Mouse (Mus musculus) 3T3-L1 (cell line): ENCODE results near the gene Pcnx3.

Experiments used
- DNase-seq: peaks from one replicate; pipeline ENCODE4 v3.0.0-alpha.2; 2015; ENCODE audit warnings: low read depth, low spot score

Gene Pcnx3

DNA sequence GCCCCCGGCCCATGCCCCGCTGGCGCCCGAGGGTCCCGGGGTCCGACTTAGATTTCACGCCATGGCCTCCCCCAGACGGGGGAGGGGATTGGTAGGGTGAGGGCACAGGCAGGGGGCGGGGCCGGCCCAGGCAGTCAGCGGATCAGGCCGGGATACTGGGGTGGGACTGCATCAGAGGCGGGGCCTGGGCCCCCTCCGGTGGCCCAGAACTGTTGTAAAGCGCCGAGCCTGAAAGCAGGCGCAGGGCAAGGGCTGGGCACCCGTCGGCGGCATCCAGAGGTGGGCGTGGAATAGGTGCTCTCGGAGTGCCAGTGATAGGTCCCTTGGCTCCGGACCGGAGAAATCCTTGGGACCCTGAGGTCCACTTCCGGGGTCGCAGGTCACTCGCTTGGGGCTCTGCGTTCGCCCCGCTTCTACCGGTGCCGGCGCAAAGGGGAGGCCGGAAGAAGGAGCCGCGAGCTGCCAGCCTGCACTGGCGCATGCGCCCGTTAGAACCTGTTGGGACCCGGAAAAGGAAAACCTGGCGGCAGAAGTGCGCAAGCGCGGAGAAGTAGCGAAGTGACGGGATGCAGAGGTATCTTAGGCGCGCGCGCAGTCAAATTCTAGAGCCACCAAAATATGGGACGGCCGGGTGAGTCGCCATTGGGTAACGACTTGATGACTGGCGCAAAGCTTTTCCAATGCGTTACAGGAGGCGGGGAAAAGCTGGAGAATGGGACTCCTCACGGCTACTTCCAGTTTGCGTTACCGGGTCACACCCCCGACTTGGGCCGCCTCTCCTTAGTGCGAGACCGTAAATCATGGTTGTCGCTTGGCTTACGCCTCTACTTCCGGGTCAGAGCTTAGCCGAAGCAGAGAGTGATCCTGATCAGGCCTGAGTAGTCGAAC, at the start of gene Pcnx3, which contains the start of gene Map3k11:
Pcnx3 (minus strand) TSS at position 709 of the 888 bp plus-strand sequence.
Map3k11 (plus strand) TSS at position 543 of the 888 bp plus-strand sequence.
- peak; percentile 100 for DNase-seq

DNA sequence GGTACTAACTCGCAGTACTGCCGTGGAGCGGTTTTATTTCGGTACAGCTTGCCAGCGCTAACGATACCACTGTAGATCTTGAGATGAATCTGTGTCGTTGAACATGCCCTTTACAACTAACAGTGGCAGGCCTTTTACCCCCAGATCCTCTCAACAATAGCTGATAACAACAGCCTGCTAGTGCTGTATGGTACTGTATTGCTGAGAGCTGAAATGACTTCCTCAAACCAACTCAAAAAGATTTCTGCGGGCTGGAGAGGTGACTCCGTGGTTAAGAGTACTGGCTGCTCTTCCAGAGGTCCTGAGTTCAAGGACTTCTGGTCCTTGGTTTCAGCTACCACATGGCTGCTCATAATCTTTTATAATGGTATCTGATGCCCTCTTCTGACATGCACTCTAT, 45.6 kb upstream of the Pcnx3 start:
- no peak for DNase-seq

DNA sequence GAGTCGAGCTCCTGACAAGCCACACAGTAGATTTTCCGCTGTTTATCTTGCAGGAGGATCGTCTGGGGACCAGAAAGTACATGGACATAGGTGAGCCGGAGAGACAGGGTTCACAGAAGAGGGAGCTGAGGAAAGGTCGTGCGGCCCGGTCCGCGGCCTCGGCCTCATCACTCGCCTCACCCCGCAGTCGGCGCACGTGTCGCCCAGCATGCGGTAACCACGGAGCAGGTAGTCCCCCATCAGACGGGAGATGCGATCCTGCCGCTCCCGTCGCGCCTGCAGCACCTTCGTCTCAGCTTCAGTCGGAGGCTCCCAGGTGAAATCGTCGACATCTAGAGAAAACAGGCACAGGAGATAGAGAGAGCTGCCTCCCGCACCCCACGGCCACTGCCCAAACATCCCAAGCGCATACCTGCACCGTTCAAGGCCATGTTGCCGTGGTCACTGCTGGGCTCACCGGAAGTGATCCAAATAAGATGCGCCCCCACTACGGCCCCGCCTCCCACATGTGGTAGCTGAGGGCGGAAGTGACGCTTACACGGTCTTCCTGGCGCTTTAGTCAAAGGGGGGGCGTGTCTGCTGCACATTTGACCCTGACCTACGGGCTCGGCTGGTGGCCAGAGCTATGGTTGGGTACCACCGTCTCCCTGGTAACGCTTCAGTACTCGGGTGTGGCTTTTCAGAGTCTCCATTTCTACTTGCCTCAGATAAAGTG, 42.7 kb upstream of the Pcnx3 start:
- peak; percentile 98 for DNase-seq

DNA sequence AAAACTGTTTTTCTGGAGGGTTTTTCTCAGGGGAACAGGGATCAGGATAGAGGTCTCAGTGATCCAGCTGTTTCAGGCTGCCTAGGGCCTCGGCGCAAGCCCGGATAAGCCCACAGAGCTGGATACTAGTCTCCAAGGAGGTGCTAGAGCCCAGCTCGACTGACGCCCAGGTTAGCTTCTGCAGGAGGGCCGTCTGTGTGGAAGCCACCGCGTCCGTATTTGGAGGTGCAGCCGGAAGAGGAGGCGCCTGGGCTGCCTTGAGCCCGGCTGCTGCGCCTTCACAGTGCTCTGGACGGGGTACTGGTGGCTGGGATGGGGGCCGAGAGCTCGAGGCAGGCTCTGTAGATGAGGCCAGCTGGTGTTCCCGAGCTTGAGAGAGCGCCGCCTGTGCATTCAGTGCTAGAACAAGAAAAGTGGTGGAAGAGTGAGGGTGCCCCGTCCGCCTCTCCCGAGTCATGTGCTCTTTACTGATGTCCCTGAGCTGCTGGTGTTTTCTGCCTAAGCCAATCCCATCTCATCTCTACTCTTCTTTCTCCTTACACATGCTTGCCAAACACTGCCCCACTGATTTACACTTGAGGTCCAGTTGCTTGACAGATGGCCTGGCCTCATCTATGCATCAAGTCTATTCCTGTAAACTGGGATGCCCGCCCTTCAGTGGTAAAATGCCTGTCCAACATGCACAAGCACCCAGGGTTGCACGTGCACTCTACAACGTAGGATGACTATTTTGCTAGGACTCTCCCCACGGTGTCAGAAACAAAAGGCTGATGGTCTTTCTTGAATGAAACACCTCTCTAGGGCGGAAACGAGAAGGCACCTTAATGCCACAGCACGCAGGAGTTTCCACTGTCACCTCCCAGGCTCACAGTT, 41.8 kb upstream of the Pcnx3 start:
- no peak for DNase-seq

DNA sequence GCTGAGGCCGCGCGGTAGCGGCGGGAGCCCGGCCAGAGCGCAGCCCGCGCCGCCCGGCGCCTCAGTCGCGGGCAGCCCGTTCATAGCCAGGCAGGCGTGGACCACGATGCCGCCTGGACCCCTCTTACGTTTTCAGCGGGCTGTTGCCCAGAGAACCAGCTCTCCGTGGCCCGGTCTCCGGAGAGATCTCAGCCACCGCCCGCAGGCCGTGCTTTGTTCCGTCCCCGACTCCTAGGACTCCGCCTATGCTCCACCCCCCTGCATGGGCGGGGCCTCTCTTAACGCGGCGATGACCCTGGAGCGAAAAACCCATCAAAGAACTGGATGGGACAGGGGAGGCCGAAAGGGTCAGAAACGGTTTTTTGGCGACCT, 40.7 kb upstream of the Pcnx3 start, which contains the start of gene Fam89b:
Fam89b (minus strand) TSS at position 210 of the 372 bp plus-strand sequence.
- DNase-seq = peak; percentile 92

DNA sequence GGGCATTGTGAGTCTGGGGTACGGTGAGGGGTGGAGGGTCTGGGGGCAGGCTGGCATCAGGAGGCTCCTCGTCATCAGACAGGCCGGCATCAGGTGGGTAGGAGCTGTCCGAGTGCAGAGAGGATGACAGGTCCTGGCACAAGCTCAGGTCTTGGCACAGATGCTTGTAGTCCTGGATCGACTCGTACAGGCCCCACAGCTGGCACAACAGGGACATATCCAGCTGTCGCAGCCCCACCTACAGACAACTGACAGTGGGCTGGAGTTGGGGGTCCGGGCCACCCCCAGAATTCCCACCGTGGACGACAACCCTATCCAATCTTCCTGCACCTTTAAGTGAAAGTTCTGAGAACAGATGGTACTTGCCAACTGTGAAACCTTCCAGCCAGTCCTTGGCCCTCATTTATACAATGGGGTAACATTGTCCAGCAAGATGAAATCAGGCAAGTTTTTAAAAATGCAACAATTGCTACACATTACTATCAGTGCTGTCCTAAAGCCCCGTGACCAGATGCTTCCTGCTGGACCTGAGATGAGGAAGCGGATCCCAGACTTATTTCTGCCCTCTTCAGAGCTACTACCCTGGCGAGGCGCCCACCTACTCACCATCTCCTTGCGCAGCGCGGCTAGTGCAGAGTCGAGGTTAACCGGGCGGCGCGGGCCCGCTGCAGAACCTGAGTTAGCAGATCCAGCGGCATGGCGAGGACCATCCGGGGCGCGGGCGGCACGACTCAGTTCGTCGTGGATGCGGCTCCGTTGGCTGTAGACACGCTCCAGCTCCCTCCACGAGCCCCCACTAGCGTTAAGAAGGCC, 40.1 kb upstream of the Pcnx3 start:
- peak; percentile 81 for DNase-seq

DNA sequence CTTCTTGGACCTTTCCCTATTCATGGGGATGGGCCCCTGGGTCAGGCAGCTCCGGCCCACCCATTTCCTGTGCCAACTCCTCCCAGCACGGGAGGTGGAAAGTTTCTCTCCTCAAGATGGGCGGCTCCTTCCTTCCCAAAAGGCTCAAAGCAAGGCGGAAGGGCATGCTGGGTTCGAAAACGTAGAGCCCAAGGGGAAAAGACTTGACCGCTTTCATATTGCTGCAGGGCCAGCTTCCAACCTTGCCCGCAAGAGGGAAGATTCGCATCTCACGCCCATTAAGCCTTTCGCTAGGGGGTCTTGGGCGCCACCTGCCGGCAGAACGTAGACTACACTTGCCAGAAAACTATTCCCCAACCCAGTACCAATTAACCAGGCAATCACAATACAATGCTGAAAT, 39.0 kb upstream of the Pcnx3 start:
- peak; percentile 95 for DNase-seq

DNA sequence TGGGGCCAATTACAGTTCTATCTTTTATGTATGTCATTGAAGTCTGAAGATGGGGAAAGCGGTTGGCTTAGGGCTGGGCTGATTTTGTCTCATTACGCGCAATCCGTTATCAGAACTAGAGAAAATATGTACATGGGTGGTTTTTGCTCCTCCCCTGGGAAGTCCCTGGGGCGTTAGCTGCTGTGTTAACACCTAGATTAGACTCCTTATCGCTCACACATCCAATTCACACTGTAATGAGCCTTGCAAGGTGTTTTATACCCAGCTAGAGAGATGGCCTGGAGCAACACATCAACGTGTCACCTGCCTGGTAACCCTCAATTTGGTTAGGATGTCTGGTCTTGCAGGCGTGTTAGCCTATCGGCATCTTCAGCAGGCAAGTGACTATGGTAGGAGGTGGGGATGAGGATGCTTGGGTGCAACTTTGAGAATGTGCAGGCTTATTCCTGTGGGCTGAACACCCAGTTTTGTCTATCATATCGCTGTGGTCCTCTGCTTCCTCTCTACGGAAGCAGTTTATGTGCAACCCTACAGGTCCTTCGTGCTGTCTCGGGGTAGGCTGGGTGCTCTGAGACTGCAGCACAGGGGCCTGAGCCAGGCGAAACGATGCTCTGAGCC, 38.4 kb upstream of the Pcnx3 start:
- peak; percentile 44 for DNase-seq

DNA sequence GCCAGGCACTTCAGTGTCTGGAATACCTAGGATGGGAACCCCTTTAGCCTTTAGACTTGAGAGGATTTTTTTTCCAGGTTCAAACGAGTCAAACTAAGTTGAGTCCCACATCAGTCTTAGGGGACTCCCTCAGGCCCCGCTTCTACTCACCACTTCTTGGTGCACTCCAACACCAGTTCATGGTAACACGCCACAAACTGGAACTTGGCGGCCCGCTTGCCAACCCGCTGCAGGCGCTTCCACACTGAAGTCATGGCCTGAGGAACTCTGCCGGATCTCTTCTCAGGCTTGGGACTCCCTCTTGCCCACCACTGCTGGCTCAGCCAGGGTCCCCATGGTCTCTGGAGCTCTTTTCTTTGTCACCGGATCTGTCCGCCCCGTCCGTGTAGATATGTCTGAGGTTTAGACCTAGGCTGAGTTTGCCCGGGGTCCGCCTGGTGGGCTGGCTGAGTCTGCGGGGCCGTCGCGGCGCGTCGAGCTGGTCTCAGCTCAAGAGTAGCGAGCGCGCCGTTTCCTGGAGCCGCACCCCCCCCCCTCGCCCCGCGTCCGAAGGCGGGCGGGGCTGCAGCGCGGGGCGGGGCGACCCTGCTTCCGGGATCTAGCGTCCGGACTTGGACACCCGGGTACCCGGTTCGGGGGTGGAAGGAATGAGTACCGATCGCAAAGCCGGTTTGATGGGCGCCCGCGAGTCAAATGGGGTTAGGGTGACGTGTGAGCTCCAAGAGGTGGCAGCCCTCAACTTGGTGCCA, 37.2 kb upstream of the Pcnx3 start, which contains the start of gene Ehbp1l1:
Ehbp1l1 (minus strand) TSS at position 551 of the 749 bp plus-strand sequence.
- DNase-seq = peak; percentile 77

DNA sequence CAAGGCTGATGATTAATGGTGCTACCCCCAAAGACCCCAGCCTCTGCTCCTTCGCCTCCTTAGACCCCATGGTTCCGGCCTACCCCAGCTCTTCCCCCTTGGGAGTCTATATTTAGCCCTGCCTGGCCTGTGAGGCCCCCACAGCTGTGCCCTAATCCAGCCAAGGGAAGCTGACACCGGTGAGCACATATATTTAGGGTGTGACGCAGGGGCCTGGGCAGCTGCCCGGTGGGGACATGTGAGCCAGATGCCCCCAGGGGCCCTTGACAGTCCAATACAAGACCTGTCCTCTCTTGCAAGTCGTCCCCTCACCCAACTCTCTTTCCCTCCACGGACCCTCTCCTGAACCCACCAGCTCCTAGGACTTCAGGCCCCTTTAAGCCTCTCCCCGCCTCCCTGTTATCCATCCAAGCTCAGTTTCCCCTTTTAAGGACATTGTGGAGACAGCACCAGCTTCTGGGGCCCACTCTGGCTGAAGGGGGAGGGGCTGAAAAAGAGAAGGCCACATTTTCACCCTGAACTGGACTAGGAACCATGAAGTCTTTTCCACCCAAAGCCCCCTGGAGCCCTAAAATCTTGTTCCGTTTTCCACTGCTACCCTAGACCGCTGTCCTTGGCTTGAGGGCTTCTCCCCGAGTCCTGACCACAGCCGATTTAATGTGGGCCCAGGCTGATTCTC, 36.5 kb upstream of the Pcnx3 start:
- DNase-seq = peak; percentile 78

DNA sequence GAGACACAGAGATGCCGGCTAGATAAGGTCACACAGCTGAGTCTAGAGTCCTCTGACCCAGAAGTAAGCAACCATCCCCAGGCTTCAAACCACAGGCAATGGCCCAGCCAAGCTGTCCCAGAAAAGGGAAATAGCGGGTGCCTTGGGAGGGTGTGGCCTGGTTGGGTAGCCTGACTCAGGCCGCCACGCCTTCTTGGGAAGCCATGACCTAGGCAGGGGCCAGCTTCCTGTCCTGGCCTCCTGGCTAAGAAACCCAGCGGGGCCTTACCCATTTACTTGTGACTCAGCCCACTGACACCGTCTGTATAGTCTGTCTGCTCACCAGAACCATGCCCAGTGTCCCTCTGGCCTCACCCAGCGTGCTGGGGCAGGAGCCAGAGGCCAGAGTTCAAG, 35.8 kb upstream of the Pcnx3 start:
- peak; percentile 93 for DNase-seq

DNA sequence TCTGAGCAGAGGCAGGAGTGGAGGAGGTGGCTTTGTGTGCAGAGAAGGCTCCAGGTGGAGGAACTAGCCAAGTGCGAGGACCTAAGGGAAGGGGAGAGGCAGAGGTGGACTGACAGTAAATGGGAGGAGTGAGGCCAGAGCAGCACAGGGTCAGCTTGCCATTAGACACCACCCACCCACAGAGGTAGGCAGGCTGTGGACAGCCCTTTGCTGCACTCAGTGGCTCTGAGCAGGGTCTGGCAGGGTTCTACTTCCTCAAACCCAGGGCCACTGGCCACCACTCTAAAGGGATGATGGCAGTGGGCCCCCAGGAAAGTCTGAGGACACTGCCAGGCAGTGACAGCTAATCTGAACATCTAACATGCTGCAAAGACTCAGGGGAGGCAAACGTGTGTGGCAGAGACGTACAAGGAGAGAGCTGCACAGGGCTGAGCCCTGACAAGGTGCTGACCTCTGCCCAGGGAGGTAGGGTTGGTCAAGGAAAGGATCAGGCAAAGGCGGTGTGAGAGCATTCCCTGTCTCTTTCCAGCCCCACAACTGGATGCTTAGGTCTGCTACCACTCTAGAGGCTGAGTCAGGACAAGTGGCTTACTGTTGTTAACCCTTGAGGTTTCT, 35.3 kb upstream of the Pcnx3 start:
- no peak for DNase-seq

DNA sequence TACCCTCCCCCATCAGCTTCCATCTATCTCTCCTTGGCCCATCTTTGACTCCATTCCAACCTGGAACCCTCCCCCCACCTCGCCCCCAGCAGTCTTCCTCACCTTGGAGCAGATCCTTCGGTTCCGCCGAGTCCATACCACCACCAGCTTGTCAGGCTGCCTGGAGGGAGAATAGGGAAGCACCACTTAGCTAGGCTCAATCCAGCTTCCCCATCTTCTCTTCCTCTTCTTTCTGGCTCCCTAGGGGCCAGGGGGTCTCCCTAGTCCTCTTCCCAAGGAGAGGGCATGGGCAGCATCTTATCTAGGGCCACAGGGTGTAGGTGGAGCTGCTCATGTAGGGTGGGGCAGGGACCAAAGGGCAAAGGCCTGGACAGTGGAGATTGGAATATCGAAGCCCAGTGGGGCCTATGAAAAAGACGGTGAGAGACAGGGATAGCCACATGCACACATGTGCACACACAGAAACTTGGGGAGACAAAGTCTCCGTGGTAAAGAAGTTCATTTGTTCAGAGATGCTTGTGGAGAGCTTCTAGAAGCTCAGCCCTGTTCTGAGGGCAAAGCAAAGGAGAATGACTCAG, 34.2 kb upstream of the Pcnx3 start:
- no peak for DNase-seq

DNA sequence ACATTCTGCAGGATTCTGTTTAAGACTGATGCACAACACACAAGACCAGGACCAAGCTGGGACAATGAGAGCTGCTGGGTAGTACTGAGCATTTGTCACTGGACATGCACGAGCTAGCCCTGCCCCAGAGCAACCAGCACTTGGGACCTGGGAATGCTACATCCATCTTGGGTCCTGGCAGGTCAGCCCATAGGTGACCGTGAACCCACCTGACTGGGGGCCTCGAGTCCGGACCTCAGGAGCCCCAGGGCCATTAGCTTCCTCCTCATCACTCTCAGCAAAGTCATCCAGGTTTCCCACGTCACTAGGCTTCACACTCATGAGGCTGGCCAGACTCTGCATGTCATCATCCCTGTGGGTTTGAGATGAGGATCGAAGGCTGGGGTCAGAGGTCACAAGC, 32.5 kb upstream of the Pcnx3 start:
- no peak for DNase-seq

DNA sequence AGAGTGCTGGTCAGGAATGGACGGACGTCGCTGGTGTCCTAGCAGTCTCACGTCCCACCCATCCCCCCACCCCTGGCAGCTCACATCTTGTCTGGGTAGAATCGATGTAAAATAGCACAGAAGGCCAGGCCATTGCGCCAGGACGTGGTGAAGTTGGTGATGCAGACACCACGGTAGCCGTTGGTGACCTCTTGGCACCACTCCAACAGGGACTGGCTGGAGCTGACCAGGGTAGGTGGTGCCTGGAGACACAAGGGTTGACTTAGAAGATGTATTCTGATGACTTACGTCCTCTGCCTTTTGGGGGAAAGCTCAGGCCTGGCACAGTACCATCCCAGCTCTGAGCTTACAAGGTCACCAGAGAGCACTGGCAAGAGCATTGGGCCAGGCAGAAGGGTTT, 28.2 kb upstream of the Pcnx3 start:
- no peak for DNase-seq

DNA sequence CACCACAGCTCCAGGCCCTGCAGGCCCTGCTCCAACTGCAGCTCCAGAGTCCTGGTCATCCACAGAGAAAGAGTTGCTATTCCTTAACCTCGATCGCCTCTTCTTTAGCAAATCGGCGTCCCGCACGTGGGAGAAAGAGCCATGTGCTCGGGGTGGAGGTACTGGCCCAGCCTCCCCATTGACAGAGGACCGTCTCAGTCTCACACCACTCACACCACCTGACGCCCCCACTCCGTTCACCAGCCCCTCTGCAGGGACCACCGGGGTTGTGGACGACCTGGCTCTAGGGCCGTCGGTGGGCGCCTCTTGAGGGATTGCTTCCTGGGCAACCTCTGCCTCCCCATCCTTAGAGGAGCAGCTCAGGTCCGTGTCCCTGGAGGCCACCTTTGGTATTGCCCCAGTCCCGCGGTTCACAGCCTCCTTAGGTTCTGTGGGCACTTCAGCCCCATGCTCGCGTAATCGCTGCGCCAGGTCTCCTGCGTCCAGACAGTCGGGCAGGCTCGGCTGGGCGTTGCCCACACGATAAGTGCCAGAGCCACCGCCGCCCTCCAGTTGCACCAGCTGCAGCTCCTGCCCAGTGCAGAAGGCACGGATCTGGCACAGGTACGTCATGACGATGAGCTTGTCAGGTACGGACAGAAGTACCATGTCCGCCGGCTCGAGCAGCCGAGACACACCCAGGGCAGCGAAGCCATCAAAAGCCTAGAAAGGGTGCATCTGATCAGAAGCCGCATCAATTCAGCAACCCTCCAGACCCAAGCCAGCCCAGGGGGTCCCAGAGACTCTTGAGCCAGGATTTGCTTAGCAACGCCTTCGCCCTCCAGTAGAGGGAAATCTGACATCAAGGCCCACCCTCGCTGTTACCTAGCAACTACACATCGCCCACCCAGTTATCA, 27.3 kb upstream of the Pcnx3 start:
- DNase-seq = peak; percentile 51

DNA sequence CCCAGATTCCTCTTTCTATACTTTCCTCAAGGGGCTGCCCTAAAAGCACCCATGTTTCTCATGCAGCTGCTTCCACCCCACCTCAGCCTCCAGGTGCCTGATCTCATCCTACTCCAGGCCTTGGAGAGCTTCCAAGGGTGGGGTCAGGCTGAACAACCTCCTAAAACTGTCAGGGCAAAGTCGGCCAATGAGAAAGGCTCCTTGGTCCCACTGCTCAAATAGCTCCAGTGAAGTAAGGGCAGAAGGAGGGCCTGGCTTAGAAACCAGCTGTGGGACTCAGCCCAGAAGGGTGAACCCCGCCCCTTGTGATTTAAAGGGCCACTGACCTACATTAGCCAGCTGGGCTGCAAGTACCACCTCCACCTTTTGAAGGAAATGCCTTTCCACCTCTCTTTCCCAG, 25.0 kb upstream of the Pcnx3 start:
- DNase-seq = peak; percentile 75
